Mouse (Mus musculus) megakaryocyte, embryonic 14.5 days (primary cell): ENCODE results near the gene Naa15.

Experiments used
- FLI1 ChIP-seq: IDR thresholded peaks from 2 replicates; pipeline ENCODE4 v1.6.1; 2012; ENCODE audit warnings: low read length, inconsistent platforms, mixed read lengths
- GATA1 ChIP-seq: IDR thresholded peaks from 3 replicates; pipeline ENCODE4 v1.6.1; 2012; ENCODE audit warnings: mixed read lengths, low read length, inconsistent platforms, borderline replicate concordance

GRCm38 (mm10) chr3:51366926-51367325 is 48.0 kb upstream of the Naa15 start:
- TF ChIP-seq GATA1 (no peak), FLI1 (no peak)
